Mouse (Mus musculus) myocyte (in vitro differentiated cells): Measurements from ENCODE around the gene Snx1.

Source experiments
- CEBPB ChIP-seq: IDR thresholded peaks from 2 replicates; pipeline ENCODE4 v1.6.1; 2011; ENCODE audit warnings: mild to moderate bottlenecking, moderate library complexity; ENCODE audit not compliant: poor library complexity, insufficient read depth, severe bottlenecking
- E2F4 ChIP-seq: IDR thresholded peaks from one replicate; pipeline ENCODE4 v1.6.1; 2011; ENCODE audit warnings: mild to moderate bottlenecking, control low read depth, moderate library complexity; ENCODE audit not compliant: insufficient read depth
- MAX ChIP-seq: IDR thresholded peaks from one replicate; pipeline ENCODE4 v1.6.1; 2011; ENCODE audit warnings: low read depth, mild to moderate bottlenecking, control low read depth
- MYOD1 ChIP-seq, 3 experiments: IDR thresholded peaks; one replicate each; pipeline ENCODE4 v1.6.1; 2011; ENCODE audit warnings: control low read depth in 2 of 3, low read depth in 2 of 3, mild to moderate bottlenecking in 2 of 3, moderate library complexity in 1 of 3; ENCODE audit not compliant: insufficient read length in 2 of 3, control insufficient read depth in 1 of 3
- MYOG ChIP-seq, 3 experiments: IDR thresholded peaks; one replicate each; pipeline ENCODE4 v1.6.1; 2011; ENCODE audit warnings: control low read depth in 2 of 3, low read depth in 2 of 3, mild to moderate bottlenecking in 2 of 3; ENCODE audit not compliant: insufficient read length in 2 of 3, control insufficient read depth in 1 of 3, insufficient read depth in 1 of 3
- POLR2A ChIP-seq: IDR thresholded peaks from one replicate; pipeline ENCODE4 v1.6.1; 2011; ENCODE audit warnings: low read depth, mild to moderate bottlenecking, control low read depth, moderate library complexity; ENCODE audit not compliant: insufficient read length
- POLR2AphosphoS2 ChIP-seq: IDR thresholded peaks from one replicate; pipeline ENCODE4 v1.6.1; 2011; ENCODE audit warnings: low read depth, control low read depth; ENCODE audit not compliant: insufficient read length
- REST ChIP-seq: IDR thresholded peaks from one replicate; pipeline ENCODE4 v1.6.1; 2011; ENCODE audit warnings: mild to moderate bottlenecking, control low read depth, moderate library complexity; ENCODE audit not compliant: insufficient read depth, insufficient read length
- SRF ChIP-seq: IDR thresholded peaks from one replicate; pipeline ENCODE4 v1.6.1; 2011; ENCODE audit warnings: low read depth; ENCODE audit not compliant: control insufficient read depth, insufficient read length
- TCF12 ChIP-seq: IDR thresholded peaks from one replicate; pipeline ENCODE4 v1.6.1; 2011; ENCODE audit warnings: mild to moderate bottlenecking, control low read depth; ENCODE audit not compliant: poor library complexity, insufficient read depth, severe bottlenecking
- USF1 ChIP-seq: IDR thresholded peaks from one replicate; pipeline ENCODE4 v1.6.1; 2011; ENCODE audit warnings: low read depth, mild to moderate bottlenecking, control low read depth, moderate library complexity

DNA sequence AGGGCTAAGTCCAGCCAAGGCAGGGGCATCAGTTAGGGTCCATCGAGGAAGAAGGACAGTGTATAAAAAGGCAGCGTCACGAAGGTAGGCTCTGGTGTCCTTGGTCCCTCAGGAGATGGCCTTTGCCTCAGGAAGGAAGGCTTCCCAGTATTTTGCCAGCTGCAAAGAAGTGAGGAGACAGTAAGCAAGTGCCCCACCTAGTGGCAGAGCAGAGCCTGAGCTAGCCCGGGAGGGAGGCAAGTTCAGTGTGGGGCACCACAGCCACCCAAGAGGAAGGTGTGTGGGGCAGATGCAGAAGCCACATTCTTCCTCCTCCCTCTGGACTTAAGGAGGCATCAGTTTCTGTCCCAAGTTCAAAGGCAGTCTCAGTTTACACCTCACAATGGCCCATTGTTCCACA is 38.0 kb downstream of the Snx1 start:
- TF ChIP-seq TCF12 (no peak), POLR2A (no peak), USF1 (no peak), MAX (no peak), E2F4 (no peak), CEBPB (no peak), SRF (no peak), REST (no peak), MYOG (IDR thresholded peaks at IDR 0.05; ENCODE audit: control insufficient read depth in 1 of 3, insufficient read depth in 1 of 3, insufficient read length in 2 of 3, low read depth in 2 of 3) (no peak), MYOD1 (IDR thresholded peaks at IDR 0.05; ENCODE audit: control insufficient read depth in 1 of 3, insufficient read length in 2 of 3, low read depth in 2 of 3) (no peak), POLR2AphosphoS2 (no peak)
